Mouse (Mus musculus) forebrain, embryonic 13.5 days (tissue): ENCODE results near the gene Bcl9l. TPM values are rescaled to one million over a fixed set of nuclear protein-coding genes. Genes with fewer than 3 reads are reported as not detected.

ENCODE experiments used
- ATAC-seq: fragments of 200-750 bp; cut with Nextera tagmentation; 2 replicates; pipeline ENCODE4 v1.8.0; 2017
- H3K27ac ChIP-seq: fragments of 300-500 bp; sonication (generic); 2 replicates; pipeline ENCODE4 v1.5.1; 2015; ENCODE audit warnings: inconsistent platforms, mild to moderate bottlenecking, moderate library complexity
- H3K27me3 ChIP-seq: fragments of 300-500 bp; sonication (generic); 2 replicates; pipeline ENCODE4 v1.6.1; 2015; ENCODE audit warnings: mild to moderate bottlenecking, inconsistent platforms
- H3K36me3 ChIP-seq: fragments of 300-500 bp; sonication (generic); 2 replicates; pipeline ENCODE4 v1.6.1; 2015; ENCODE audit warnings: mild to moderate bottlenecking, inconsistent platforms; ENCODE audit not compliant: poor library complexity, severe bottlenecking
- H3K4me1 ChIP-seq: fragments of 300-500 bp; sonication (generic); 2 replicates; pipeline ENCODE4 v1.6.1; 2015; ENCODE audit warnings: inconsistent platforms
- H3K4me2 ChIP-seq: fragments of 300-500 bp; sonication (generic); 2 replicates; pipeline ENCODE4 v1.6.1; 2015; ENCODE audit warnings: inconsistent platforms, mild to moderate bottlenecking, moderate library complexity
- H3K4me3 ChIP-seq: fragments of 300-500 bp; sonication (generic); 2 replicates; pipeline ENCODE4 v1.5.1; 2015; ENCODE audit warnings: mild to moderate bottlenecking, inconsistent platforms
- H3K9ac ChIP-seq: fragments of 300-500 bp; sonication (generic); 2 replicates; pipeline ENCODE4 v1.6.1; 2015; ENCODE audit warnings: mild to moderate bottlenecking, inconsistent platforms
- H3K9me3 ChIP-seq: fragments of 300-500 bp; sonication (generic); replicated peaks from 2 replicates; pipeline ENCODE4 v1.6.1; 2016; ENCODE audit warnings: inconsistent platforms
- WGBS: fragments of 180-500 bp; shearing (Covaris S2); methylation state at CpG from one replicate; pipeline ENCODE4 v1.1.7; 2015; 5-methylcytosine and 5-hydroxymethylcytosine counted together
- polyA plus RNA-seq: library from polyadenylated mRNA; unstranded; fragments of >200 nt; fragmentation: Nextera tagmentation; extraction: Ambion mirVana; gene quantifications from 2 replicates; pipeline ENCODE4 v1.2.1, GENCODE M21; 2015

Bcl9l gene
- polyA plus RNA-seq, 1 experiment from 2014 or later: 8.6 TPM

DNA sequence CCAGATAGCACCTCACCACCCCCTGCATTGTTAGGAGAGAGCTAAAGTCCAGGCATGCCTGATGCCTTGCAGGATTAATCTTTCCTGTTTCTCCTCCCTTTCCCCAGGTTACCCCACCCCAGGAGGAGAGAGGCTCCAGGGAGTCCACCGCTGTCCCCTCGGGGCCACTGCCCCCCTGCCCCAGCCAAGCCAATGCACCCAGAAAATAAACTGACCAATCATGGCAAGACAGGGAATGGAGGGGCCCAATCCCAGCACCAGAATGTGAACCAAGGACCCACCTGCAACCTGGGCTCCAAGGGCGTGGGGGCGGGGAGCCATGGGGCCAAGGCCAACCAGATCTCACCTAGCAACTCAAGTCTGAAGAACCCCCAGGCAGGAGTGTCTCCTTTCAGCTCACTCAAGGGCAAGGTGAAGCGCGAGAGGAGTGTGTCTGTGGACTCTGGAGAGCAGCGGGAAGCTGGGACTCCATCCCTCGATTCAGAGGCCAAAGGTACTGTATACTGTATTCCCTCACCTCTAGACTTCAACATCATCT, 18.1 kb downstream of the Bcl9l start:
- WGBS: 52% methylated on average over 8 of the region's 8 CpGs
- no peak for ATAC-seq
- peak overlapping the region; percentile 68 for H3K9ac ChIP-seq
- H3K4me3 ChIP-seq: no peak overlapping the region
- H3K27me3 ChIP-seq: no peaks in the 10 kb centered on the region
- peak overlapping the region; percentile 95; the same call in 1 of the 2 replicates for H3K27ac ChIP-seq
- H3K4me1 ChIP-seq: peaks cover 71% of the 10 kb centered on the region
- no peaks in the 10 kb centered on the region for H3K9me3 ChIP-seq
- peak overlapping the region; percentile 84 for H3K4me2 ChIP-seq
- peaks cover 35% of the 10 kb centered on the region for H3K36me3 ChIP-seq

DNA sequence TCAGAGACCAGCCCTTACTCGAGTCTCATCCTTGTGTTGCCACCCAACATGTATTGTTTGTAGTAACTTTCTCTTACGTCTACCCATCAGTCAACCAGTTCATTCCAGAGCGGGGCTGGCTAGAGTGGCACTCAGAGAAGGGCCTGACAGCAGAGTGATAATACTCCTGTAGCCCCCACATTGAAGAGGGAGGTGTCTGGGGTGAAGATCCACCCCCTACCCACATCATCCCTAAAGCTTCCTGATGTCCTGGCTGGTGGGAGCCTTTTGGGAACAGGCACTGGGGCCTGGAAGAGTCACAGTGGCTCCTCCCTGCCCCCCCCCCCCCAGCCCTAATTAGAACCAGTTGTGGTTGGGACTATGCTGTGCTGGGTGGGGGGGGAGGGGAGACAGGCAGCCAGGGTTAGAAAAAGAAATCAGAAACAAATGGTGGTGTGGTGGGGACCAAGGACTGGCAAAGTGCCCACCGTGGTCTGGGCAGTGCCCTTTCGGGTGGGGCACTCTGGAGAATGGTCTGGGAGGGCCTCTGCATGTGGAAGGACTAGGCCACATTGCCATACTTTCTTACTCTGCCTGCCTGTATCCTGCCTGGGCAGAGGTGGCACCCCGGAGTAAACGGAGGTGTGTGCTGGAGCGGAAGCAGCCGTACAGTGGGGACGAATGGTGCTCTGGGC, 18.7 kb downstream of the Bcl9l start:
- Histone ChIP-seq H3K9ac (0 out of 2 replicates have a peak overlapping the region, but pooled peaks have one; percentile 18), H3K27me3 (no peaks in the 10 kb centered on the region), H3K4me2 (peak overlapping the region; percentile 16), H3K27ac (peak overlapping the region; percentile 95; the same call in 1 of the 2 replicates), H3K9me3 (no peaks in the 10 kb centered on the region), H3K4me1 (peaks cover 71% of the 10 kb centered on the region), H3K4me3 (no peak overlapping the region), H3K36me3 (peaks cover 41% of the 10 kb centered on the region)
- no peak for ATAC-seq
- 50% methylated on average over 10 of the region's 10 CpGs for WGBS

DNA sequence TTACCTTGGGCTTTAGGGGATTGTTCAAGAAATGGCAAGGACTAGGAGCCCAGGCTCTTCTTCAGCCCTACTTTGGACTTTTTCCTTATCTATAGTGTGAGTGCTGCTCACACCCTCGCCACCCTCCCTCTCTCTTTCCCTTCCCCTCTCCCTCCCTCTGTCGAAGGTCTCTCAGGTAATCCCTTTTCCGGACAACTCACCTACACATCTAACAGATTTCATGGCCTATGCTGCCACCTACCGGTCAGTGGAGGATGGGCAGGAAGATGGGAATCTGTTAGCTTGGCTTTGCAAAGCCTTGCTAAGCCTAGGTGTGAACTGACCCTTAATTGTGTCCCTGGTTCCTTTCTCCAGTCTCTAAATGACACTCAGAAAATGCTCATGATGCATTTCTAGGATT, 19.4 kb downstream of the Bcl9l start:
- Histone ChIP-seq H3K27ac (no peak overlapping the region), H3K4me2 (peak overlapping the region; percentile 16; the same call in 1 of the 2 replicates), H3K27me3 (no peaks in the 10 kb centered on the region), H3K4me3 (no peak overlapping the region), H3K36me3 (peaks cover 48% of the 10 kb centered on the region), H3K9ac (no peak overlapping the region), H3K4me1 (peaks cover 64% of the 10 kb centered on the region), H3K9me3 (no peaks in the 10 kb centered on the region)
- no peak for ATAC-seq
- 2% methylated on average over 4 of the region's 4 CpGs for WGBS

DNA sequence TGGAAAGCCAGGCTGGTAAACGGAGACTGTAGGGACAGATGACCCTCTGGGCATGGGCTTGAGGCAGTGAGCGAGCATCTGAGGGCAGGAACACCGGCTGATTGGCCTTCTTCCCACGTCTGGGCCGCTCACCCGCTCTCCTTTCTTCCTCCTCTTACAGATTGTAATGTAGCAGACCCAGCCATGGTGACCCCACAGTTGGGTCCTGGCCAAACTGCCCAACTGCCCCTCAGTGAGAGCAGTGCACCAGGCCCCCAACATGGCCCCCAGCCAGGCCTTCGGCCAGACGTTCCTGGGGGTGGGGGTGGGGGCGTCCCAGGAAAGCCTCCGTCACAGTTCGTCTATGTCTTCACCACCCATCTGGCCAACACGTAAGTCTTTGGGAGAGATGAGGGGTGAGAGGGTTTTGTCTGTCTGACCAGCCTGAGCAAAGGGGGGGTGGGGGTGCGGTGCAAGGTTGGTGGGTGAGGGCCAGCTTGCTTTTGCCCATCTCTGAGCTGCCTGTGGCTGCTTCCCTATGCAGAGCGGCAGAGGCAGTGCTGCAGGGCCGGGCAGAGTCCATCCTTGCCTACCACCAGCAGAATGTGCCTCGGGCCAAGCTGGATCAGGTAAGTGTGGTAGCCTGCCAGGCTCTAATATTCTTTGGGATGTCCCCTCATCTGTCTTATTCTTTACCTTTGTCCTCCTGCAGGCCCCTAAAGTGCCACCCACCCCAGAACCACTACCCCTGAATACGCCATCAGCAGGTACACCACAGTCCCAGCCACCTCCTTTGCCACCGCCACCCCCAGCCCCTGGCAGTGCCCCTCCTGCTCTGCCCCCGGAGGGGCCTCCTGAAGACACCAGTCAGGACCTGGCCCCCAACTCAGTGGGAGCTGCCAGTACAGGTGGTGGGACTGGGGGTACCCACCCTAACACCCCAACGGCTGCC, 22.5 kb downstream of the Bcl9l start:
- H3K27ac ChIP-seq: no peak overlapping the region
- H3K4me3 ChIP-seq: no peak overlapping the region
- H3K4me1 ChIP-seq: peaks cover 51% of the 10 kb centered on the region
- 0 out of 2 replicates have a peak, but pooled peaks cover 4% of the 10 kb centered on the region for H3K27me3 ChIP-seq
- no peaks in the 10 kb centered on the region for H3K9me3 ChIP-seq
- WGBS: 74% methylated on average over 20 of the region's 20 CpGs
- no peak overlapping the region for H3K4me2 ChIP-seq
- H3K36me3 ChIP-seq: peaks cover 72% of the 10 kb centered on the region
- ATAC-seq: no peak
- peak overlapping the region; percentile 40; the same call in 1 of the 2 replicates for H3K9ac ChIP-seq

DNA sequence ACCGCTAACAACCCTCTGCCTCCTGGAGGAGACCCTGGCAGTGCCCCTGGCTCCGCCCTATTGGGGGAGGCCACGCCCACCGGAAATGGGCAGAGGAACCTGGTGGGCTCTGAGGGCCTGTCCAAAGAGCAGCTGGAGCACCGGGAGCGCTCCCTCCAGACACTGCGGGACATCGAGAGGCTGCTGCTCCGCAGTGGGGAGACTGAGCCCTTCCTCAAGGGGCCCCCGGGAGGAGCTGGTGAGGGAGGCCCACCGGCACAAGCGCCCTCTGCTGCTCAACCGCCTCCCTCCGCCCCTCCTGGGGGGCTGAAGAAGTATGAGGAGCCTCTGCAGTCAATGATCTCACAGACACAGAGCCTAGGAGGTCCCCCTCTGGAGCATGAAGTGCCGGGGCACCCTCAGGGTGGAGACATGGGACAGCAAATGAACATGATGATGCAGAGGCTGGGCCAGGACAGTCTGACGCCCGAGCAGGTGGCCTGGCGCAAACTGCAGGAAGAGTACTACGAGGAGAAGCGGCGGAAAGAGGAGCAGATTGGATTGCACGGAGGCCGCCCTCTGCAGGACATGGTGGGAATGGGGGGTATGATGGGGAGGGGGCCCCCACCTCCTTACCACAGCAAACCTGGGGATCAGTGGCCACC, 23.3 kb downstream of the Bcl9l start:
- ATAC-seq: no peak
- Histone ChIP-seq H3K27ac (peak overlapping the region; percentile 25; the same call in 1 of the 2 replicates), H3K4me2 (no peak overlapping the region), H3K4me3 (no peak overlapping the region), H3K9ac (no peak overlapping the region), H3K9me3 (no peaks in the 10 kb centered on the region), H3K36me3 (peaks cover 68% of the 10 kb centered on the region), H3K4me1 (peaks cover 51% of the 10 kb centered on the region), H3K27me3 (0 out of 2 replicates have a peak, but pooled peaks cover 4% of the 10 kb centered on the region)
- WGBS: 61% methylated on average over 23 of the region's 23 CpGs

DNA sequence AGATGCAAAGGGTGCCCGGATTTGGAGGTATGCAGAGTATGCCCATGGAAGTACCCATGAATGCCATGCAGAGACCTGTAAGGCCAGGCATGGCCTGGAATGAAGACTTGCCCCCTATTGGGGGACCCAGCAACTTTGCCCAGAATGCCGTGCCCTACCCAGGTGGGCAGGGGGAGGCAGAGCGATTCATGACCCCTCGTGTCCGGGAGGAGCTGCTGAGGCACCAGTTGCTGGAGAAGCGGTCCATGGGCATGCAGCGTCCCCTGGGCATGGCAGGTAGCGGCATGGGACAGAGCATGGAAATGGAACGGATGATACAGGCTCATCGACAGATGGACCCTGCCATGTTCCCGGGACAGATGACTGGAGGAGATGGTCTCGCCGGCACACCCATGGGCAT, 23.9 kb downstream of the Bcl9l start:
- peaks cover 62% of the 10 kb centered on the region for H3K36me3 ChIP-seq

DNA sequence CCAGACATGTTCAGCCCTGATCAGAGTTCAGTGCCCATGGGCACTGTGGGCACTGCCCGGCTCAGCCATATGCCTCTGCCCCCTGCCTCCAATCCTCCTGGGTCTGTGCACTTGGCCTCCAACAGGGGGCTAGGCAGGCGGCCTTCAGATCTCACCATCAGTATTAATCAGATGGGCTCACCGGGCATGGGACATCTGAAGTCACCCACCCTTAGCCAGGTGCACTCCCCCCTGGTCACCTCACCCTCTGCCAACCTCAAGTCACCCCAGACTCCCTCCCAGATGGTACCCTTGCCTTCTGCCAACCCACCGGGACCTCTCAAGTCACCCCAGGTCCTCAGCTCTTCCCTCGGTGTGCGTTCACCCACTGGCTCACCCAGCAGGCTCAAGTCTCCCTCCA, 24.7 kb downstream of the Bcl9l start:
- Histone ChIP-seq H3K9me3 (no peaks in the 10 kb centered on the region), H3K4me3 (no peak overlapping the region), H3K9ac (no peak overlapping the region), H3K4me2 (no peak overlapping the region), H3K27me3 (0 out of 2 replicates have a peak, but pooled peaks cover 4% of the 10 kb centered on the region), H3K4me1 (peaks cover 46% of the 10 kb centered on the region), H3K36me3 (peaks cover 60% of the 10 kb centered on the region), H3K27ac (no peak overlapping the region)
- ATAC-seq: no peak
- WGBS: 91% methylated on average over 6 of the region's 6 CpGs

More for the DNA sequence above, 23.9 kb downstream of the Bcl9l start:
- Histone ChIP-seq H3K4me1 (peaks cover 51% of the 10 kb centered on the region), H3K4me3 (no peak overlapping the region), H3K9me3 (no peaks in the 10 kb centered on the region), H3K9ac (no peak overlapping the region), H3K4me2 (no peak overlapping the region), H3K27ac (no peak overlapping the region), H3K27me3 (0 out of 2 replicates have a peak, but pooled peaks cover 4% of the 10 kb centered on the region)
- 91% methylated on average over 13 of the region's 13 CpGs for WGBS
- no peak for ATAC-seq

DNA sequence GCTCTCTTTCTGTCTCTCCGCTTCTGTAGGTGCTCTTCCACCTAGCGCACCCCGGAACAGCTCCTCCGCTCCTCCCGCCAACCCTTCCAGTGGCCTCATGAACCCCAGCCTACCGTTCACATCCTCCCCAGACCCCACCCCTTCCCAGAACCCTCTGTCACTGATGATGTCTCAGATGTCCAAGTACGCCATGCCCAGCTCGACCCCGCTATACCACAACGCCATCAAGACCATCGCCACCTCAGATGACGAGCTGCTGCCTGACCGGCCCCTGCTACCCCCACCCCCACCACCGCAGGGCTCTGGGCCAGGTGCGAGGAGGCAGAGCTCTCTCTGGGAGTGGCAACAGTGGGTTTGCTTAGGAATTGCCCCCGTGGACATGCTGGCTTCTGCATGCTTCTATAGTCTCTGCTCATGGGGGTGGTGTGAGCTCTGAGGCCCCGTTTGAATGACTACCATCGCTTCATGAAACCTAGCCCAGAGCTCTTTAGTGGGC, 25.5 kb downstream of the Bcl9l start:
- H3K4me3 ChIP-seq: no peak overlapping the region
- 89% methylated on average over 17 of the region's 18 CpGs for WGBS
- H3K4me1 ChIP-seq: peaks cover 46% of the 10 kb centered on the region
- no peak overlapping the region for H3K4me2 ChIP-seq
- H3K36me3 ChIP-seq: peaks cover 56% of the 10 kb centered on the region
- no peak overlapping the region for H3K27ac ChIP-seq
- ATAC-seq: no peak
- H3K27me3 ChIP-seq: 0 out of 2 replicates have a peak, but pooled peaks cover 4% of the 10 kb centered on the region
- H3K9ac ChIP-seq: no peak overlapping the region
- H3K9me3 ChIP-seq: no peaks in the 10 kb centered on the region

DNA sequence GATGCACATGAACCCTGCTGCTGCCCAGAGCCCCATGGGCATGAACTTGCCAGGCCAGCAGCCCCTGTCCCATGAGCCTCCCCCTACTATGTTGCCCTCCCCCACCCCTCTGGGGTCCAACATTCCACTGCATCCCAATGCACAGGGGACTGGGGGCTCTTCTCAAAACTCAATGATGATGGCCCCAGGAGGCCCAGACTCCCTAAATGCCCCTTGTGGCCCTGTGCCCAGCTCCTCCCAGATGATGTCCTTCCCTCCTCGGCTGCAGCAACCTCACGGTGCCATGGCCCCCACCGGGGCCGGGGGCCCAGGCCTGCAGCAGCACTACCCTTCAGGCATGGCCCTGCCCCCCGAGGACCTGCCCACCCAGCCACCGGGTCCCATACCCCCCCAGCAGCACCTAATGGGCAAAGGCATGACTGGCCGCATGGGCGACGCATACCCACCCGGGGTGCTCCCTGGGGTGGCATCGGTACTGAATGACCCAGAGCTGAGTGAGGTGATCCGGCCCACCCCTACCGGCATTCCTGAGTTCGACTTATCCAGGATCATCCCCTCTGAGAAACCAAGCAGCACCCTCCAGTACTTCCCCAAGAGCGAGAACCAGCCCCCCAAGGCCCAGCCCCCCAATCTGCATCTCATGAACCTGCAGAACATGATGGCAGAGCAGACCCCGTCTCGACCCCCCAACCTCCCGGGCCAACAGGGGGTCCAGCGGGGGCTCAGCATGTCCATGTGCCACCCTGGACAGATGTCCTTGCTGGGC, 26.3 kb downstream of the Bcl9l start:
- no peak overlapping the region; the same call in 1 of the 2 replicates for H3K4me3 ChIP-seq
- no peaks in the 10 kb centered on the region for H3K9me3 ChIP-seq
- H3K27ac ChIP-seq: peak overlapping the region; percentile 26; the same call in 1 of the 2 replicates
- peaks cover 46% of the 10 kb centered on the region for H3K4me1 ChIP-seq
- peak overlapping the region; percentile 55 for H3K4me2 ChIP-seq
- peak overlapping the region; percentile 14; the same call in 1 of the 2 replicates for H3K9ac ChIP-seq
- peaks cover 51% of the 10 kb centered on the region for H3K36me3 ChIP-seq
- H3K27me3 ChIP-seq: 0 out of 2 replicates have a peak, but pooled peaks cover 4% of the 10 kb centered on the region
- ATAC-seq: no peak
- WGBS: 84% methylated on average over 19 of the region's 19 CpGs

DNA sequence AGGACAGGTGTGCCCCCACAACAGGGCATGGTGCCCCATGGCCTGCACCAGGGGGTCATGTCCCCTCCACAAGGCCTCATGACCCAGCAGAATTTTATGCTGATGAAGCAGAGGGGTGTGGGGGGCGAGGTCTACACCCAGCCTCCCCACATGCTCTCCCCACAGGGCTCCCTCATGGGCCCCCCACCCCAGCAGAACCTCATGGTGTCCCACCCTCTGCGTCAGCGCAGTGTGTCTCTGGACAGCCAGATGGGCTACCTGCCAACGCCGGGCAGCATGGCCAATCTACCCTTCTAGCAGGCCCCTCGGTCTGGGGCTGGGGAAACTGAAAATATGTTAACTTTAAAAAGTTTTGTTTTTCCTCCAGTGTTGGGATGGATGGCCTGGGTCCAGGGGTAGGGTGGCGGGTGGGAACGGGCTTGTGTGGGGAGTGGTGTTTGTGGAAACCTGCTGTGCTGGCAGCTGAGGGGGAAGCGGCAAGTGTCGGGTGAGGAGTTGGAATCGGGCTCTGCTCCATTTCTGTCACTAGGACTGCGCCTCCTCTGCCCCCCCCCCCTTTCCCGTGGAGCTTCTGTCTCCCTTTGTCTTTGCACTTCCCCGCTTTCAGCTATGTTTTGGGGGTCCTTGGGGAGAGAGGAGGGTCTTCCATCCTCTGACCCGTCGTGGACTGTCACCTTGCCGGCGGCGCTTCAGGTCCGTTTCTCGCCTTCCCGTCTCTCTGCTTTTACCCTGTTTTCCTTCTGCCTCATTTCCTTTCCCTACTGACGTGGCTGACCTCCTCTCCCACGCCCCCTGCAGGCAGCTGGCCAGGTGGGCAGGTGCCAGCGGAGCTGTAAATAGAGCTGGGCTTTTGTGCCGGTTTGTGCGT, 27.1 kb downstream of the Bcl9l start:
- H3K9ac ChIP-seq: peak overlapping the region; percentile 14; the same call in 1 of the 2 replicates
- peaks cover 47% of the 10 kb centered on the region for H3K36me3 ChIP-seq
- peak overlapping the region; percentile 26 for H3K27ac ChIP-seq
- H3K4me2 ChIP-seq: peak overlapping the region; percentile 55
- H3K27me3 ChIP-seq: 0 out of 2 replicates have a peak, but pooled peaks cover 4% of the 10 kb centered on the region
- 9% methylated on average over 26 of the region's 27 CpGs for WGBS
- peaks cover 45% of the 10 kb centered on the region for H3K4me1 ChIP-seq
- H3K4me3 ChIP-seq: peak overlapping the region; percentile 25
- ATAC-seq: peak; percentile 31
- H3K9me3 ChIP-seq: no peaks in the 10 kb centered on the region
